Mouse (Mus musculus) midbrain, embryonic 11.5 days (tissue): ENCODE results near the gene Stard9. TPM values are rescaled to one million over a fixed set of nuclear protein-coding genes. Genes with fewer than 3 reads are reported as not detected.
"Not testable (repeated sequence)": the region's sequence is repeated elsewhere in the genome, so short reads cannot be mapped to it uniquely, and the experiment has no call there.

ENCODE experiments used
- ATAC-seq: fragments of 200-750 bp; cut with Nextera tagmentation; 2 replicates; pipeline ENCODE4 v1.8.0; 2017; ENCODE audit warnings: moderate TSS enrichment, moderate library complexity; ENCODE audit not compliant: low FRiP score
- DNase-seq: peaks from one replicate; pipeline ENCODE4 v3.0.0; 2015; ENCODE audit warnings: low spot score; ENCODE audit errors: missing footprints
- H3K27ac ChIP-seq: fragments of 300-500 bp; sonication (generic); 2 replicates; pipeline ENCODE4 v1.5.1; 2014; ENCODE audit warnings: low read depth, low read length
- H3K27me3 ChIP-seq: fragments of 300-500 bp; sonication (generic); 2 replicates; pipeline ENCODE4 v1.6.1; 2014; ENCODE audit warnings: mild to moderate bottlenecking, low read length, moderate library complexity, mixed read lengths; ENCODE audit not compliant: control insufficient read depth, insufficient read depth
- H3K36me3 ChIP-seq: fragments of 300-500 bp; sonication (generic); 2 replicates; pipeline ENCODE4 v1.6.1; 2014; ENCODE audit warnings: mild to moderate bottlenecking, low read length, moderate library complexity, mixed read lengths; ENCODE audit not compliant: control insufficient read depth, insufficient read depth
- H3K4me1 ChIP-seq: fragments of 300-500 bp; sonication (generic); 2 replicates; pipeline ENCODE4 v1.6.1; 2014; ENCODE audit warnings: low read length; ENCODE audit not compliant: control insufficient read depth, insufficient read depth
- H3K4me2 ChIP-seq: fragments of 300-500 bp; sonication (generic); 2 replicates; pipeline ENCODE4 v1.6.1; 2014; ENCODE audit warnings: mild to moderate bottlenecking, moderate library complexity
- H3K4me3 ChIP-seq: fragments of 300-500 bp; sonication (generic); 2 replicates; pipeline ENCODE4 v1.5.1; 2014; ENCODE audit warnings: low read depth, low read length
- H3K9ac ChIP-seq: fragments of 300-500 bp; sonication (generic); 2 replicates; pipeline ENCODE4 v1.6.1; 2014; ENCODE audit warnings: low read length
- H3K9me3 ChIP-seq: fragments of 300-500 bp; sonication (generic); 2 replicates; pipeline ENCODE4 v1.6.1; 2016; ENCODE audit warnings: low read length; ENCODE audit not compliant: control insufficient read depth
- WGBS: fragments of 180-500 bp; shearing (Covaris S2); extraction: QIAGEN DNeasy Blood & Tissue Kit; methylation state at CpG from one replicate; pipeline ENCODE4 v1.1.7; 2014; 5-methylcytosine and 5-hydroxymethylcytosine counted together
- polyA plus RNA-seq: library from polyadenylated mRNA; unstranded; fragments of >200 nt; fragmentation: Nextera tagmentation; extraction: Ambion mirVana; gene quantifications from 2 replicates; pipeline ENCODE4 v1.2.1, GENCODE M21; 2014

Gene Stard9
- polyA plus RNA-seq, 1 experiment from 2014 or later, result 3.2 TPM

- Histone ChIP-seq H3K27me3 (no peaks in the 10 kb centered on the region), H3K36me3 (no peaks in the 10 kb centered on the region), H3K9ac (no peak overlapping the region), H3K4me2 (no peak overlapping the region), H3K4me1 (no peaks in the 10 kb centered on the region), H3K27ac (no peak overlapping the region), H3K4me3 (no peak overlapping the region), H3K9me3 (no peaks in the 10 kb centered on the region)
- DNase-seq (no peak), ATAC-seq (no peak)
Observed at GRCm38 (mm10) chr2:120662766-120663165, 33.8 kb downstream of the Stard9 start.

- Histone ChIP-seq H3K27ac (no peak overlapping the region), H3K4me3 (no peak overlapping the region), H3K4me2 (no peak overlapping the region), H3K4me1 (no peaks in the 10 kb centered on the region), H3K36me3 (no peaks in the 10 kb centered on the region), H3K9me3 (no peaks in the 10 kb centered on the region), H3K9ac (no peak overlapping the region), H3K27me3 (no peaks in the 10 kb centered on the region)
- ATAC-seq, result no peak
- DNase-seq, result no peak
- WGBS, result 74% methylated on average over 3 of the region's 3 CpGs
Observed at GRCm38 (mm10) chr2:120663491-120664154, 34.7 kb downstream of the Stard9 start.

- 85% methylated on average over 2 of the region's 2 CpGs for WGBS
- Histone ChIP-seq H3K4me1 (no peaks in the 10 kb centered on the region), H3K27ac (no peak overlapping the region), H3K4me3 (no peak overlapping the region), H3K4me2 (no peak overlapping the region), H3K36me3 (no peaks in the 10 kb centered on the region), H3K27me3 (no peaks in the 10 kb centered on the region), H3K9ac (no peak overlapping the region), H3K9me3 (no peaks in the 10 kb centered on the region)
- no peak for ATAC-seq
- no peak for DNase-seq
Observed at GRCm38 (mm10) chr2:120667446-120667845, 38.5 kb downstream of the Stard9 start.

DNA sequence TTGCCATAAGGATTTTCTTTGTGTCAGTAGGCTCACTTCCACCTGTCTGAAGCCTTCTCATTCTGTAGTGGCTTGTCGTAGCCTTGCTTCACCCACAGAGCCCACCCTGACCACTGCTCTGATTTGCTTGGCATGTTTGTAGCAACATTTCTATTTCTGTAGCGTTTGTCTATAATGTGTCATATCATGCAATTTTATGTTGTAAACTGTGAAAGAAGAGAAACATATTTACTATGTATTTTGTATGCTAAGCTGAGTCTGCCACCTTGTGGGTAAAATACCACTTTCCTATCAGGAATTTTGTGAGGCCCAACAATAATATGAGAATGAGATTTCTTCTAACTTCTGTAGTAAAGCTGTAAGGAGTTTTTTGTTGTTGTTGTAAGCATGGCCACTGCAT is 41.3 kb downstream of the Stard9 start:
- ATAC-seq (no peak), DNase-seq (no peak)
- no peak overlapping the region for H3K4me3 ChIP-seq
- no peaks in the 10 kb centered on the region for H3K9me3 ChIP-seq
- WGBS, result 84% methylated on average over 2 of the region's 2 CpGs
- no peak overlapping the region for H3K4me2 ChIP-seq
- H3K27me3 ChIP-seq, result no peaks in the 10 kb centered on the region
- no peaks in the 10 kb centered on the region for H3K36me3 ChIP-seq
- no peak overlapping the region for H3K9ac ChIP-seq
- no peak overlapping the region for H3K27ac ChIP-seq
- no peaks in the 10 kb centered on the region for H3K4me1 ChIP-seq

DNA sequence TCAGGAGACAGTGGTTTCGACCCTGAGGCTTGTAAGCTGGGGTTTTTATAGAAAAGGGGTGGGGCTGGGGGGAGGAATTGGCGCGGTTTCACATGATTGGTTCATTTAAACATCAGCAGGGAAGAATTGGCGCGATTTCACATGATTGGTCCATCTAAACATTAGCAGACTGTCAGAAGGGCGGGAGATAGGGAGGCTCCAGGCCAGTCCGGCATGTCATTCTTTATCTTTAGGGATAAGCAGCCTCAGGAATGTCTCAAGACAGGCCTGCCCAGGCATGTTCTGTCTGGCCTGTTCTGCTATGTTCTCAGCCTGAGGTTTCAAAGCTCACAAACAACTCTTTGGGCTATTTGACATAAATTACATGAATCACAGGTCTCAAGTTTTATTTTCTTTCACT is 52.2 kb downstream of the Stard9 start:
- WGBS, result 87% methylated on average over 7 of the region's 7 CpGs

GRCm38 (mm10) chr2:120697767-120698166 is 68.8 kb downstream of the Stard9 start:
- 88% methylated on average over 5 of the region's 5 CpGs for WGBS
- no peaks in the 10 kb centered on the region for H3K36me3 ChIP-seq

More for the DNA sequence above, 52.2 kb downstream of the Stard9 start:
- H3K9ac ChIP-seq, H3K36me3 ChIP-seq, H3K4me2 ChIP-seq, H3K27me3 ChIP-seq, DNase-seq, ATAC-seq, H3K27ac ChIP-seq, H3K4me3 ChIP-seq, H3K9me3 ChIP-seq, H3K4me1 ChIP-seq: not testable (repeated sequence)

GRCm38 (mm10) chr2:120700379-120700885 is 71.5 kb downstream of the Stard9 start:
- no peaks in the 10 kb centered on the region for H3K36me3 ChIP-seq
- H3K9ac ChIP-seq, result no peak overlapping the region
- H3K4me1 ChIP-seq, result no peaks in the 10 kb centered on the region
- H3K4me3 ChIP-seq, result no peak overlapping the region
- DNase-seq (no peak), ATAC-seq (no peak)
- H3K27me3 ChIP-seq, result no peaks in the 10 kb centered on the region
- WGBS, result 90% methylated on average over 3 of the region's 3 CpGs
- H3K4me2 ChIP-seq, result no peak overlapping the region
- H3K27ac ChIP-seq, result no peak overlapping the region
- H3K9me3 ChIP-seq, result no peaks in the 10 kb centered on the region

More at GRCm38 (mm10) chr2:120697767-120698166, 68.8 kb downstream of the Stard9 start:
- Histone ChIP-seq H3K27ac (no peak overlapping the region), H3K4me2 (no peak overlapping the region), H3K4me3 (no peak overlapping the region), H3K9me3 (no peaks in the 10 kb centered on the region), H3K27me3 (no peaks in the 10 kb centered on the region), H3K4me1 (no peaks in the 10 kb centered on the region), H3K9ac (no peak overlapping the region)
- ATAC-seq (no peak), DNase-seq (no peak)

DNA sequence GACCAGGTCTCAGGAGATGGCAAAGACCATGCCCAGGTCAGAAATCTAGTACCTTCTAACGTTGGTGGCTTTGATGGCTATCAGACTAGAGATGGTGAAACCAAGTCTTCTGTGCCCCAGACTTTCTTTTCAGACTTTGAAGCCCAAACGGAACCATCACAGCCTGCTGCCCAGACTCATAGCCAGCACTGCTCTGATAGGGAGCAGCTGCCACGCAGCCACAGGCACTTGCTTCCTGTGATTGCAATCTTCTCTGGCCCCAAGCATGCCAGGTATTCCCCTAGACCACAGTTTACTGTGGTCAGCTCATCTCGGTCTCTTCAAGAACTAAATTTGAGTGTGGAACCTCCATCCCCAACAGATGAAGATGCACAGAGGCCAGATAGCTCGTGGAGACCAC is 73.8 kb downstream of the Stard9 start:
- no peak for ATAC-seq
- no peaks in the 10 kb centered on the region for H3K9me3 ChIP-seq
- no peaks in the 10 kb centered on the region for H3K4me1 ChIP-seq
- H3K4me3 ChIP-seq, result no peak overlapping the region
- no peak overlapping the region for H3K9ac ChIP-seq
- H3K27me3 ChIP-seq, result no peaks in the 10 kb centered on the region
- no peak overlapping the region for H3K27ac ChIP-seq
- no peaks in the 10 kb centered on the region for H3K36me3 ChIP-seq
- no peak overlapping the region for H3K4me2 ChIP-seq
- 77% methylated on average over 5 of the region's 5 CpGs for WGBS
- no peak for DNase-seq

DNA sequence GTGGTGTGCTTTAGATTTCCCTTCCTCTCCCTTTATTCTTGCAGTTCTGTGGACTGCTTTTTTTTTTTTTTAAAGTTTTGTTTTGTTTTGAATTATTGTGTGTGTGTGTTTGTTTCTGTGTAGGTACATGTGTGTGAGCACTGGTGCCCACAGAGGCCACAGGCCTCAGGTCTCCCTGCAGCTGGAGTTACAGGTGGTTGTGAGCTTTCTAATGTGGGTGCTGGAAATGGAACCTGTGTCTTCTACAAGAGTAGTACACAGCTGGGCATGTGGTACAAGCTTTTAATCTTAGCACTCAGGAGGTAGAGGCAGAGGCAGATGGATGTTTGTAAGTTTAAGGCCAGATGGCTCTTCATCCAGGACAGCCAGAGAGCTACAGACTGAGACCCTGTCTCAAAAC is 78.1 kb downstream of the Stard9 start:
- Histone ChIP-seq H3K27me3 (no peaks in the 10 kb centered on the region), H3K27ac (no peak overlapping the region), H3K4me2 (no peak overlapping the region), H3K4me1 (no peaks in the 10 kb centered on the region), H3K36me3 (no peaks in the 10 kb centered on the region), H3K9me3 (no peaks in the 10 kb centered on the region), H3K9ac (no peak overlapping the region), H3K4me3 (no peak overlapping the region)
- DNase-seq (peak; percentile 8), ATAC-seq (no peak)
